Mouse (Mus musculus): ENCODE data around the gene Rasa2. TPM values are rescaled to one million over a fixed set of nuclear protein-coding genes. Genes with fewer than 3 reads are reported as not detected.
A peak's percentile ranks its signal among the peaks of the same experiment; 100 is the strongest.

Gene Rasa2
- polyA plus RNA-seq, 1 experiment from 2014 or later = 3.1 TPM

GRCm38 (mm10) chr9:96632073-96632690 lies 765 bp upstream of the Rasa2 start:
- H3K79me2 ChIP-seq (ENCODE audit: inconsistent target) = peaks cover 34% of the 10 kb centered on the region
- H3K27ac ChIP-seq = no peak overlapping the region
- WGBS (ENCODE audit: missing documents) = 88% methylated on average over 6 of the region's 6 CpGs
- no peak overlapping the region for H3K4me3 ChIP-seq (ENCODE audit: inconsistent target)
- H3K36me3 ChIP-seq (ENCODE audit: inconsistent target) = no peaks in the 10 kb centered on the region

- 1% methylated on average over 66 of the region's 105 CpGs for WGBS (ENCODE audit: missing documents)
- H3K4me3 ChIP-seq (ENCODE audit: inconsistent target) = peak overlapping the region; percentile 31
- no peaks in the 10 kb centered on the region for H3K36me3 ChIP-seq (ENCODE audit: inconsistent target)
- H3K27ac ChIP-seq = no peak overlapping the region
- peaks cover 48% of the 10 kb centered on the region for H3K79me2 ChIP-seq (ENCODE audit: inconsistent target)
These were observed 637 bp downstream of the Rasa2 start for GRCm38 (mm10) chr9:96630571-96631388.

GRCm38 (mm10) chr9:96629151-96629550 lies 2.3 kb downstream of the Rasa2 start:
- 55% methylated on average over 4 of the region's 4 CpGs for WGBS (ENCODE audit: missing documents)
- Histone ChIP-seq H3K27ac (no peak overlapping the region), H3K79me2 (ENCODE audit: inconsistent target) (peaks cover 63% of the 10 kb centered on the region), H3K4me3 (ENCODE audit: inconsistent target) (no peak overlapping the region), H3K36me3 (ENCODE audit: inconsistent target) (no peaks in the 10 kb centered on the region)

- H3K4me3 ChIP-seq (ENCODE audit: inconsistent target) = no peak overlapping the region
- no peaks in the 10 kb centered on the region for H3K36me3 ChIP-seq (ENCODE audit: inconsistent target)
- WGBS (ENCODE audit: missing documents) = 35% methylated on average over 5 of the region's 5 CpGs
- peaks cover 79% of the 10 kb centered on the region for H3K79me2 ChIP-seq (ENCODE audit: inconsistent target)
- H3K27ac ChIP-seq = no peak overlapping the region
These were observed 3.8 kb downstream of the Rasa2 start for GRCm38 (mm10) chr9:96627557-96628085.

GRCm38 (mm10) chr9:96627042-96627441 lies 4.4 kb downstream of the Rasa2 start:
- Histone ChIP-seq H3K36me3 (ENCODE audit: inconsistent target) (no peaks in the 10 kb centered on the region), H3K79me2 (ENCODE audit: inconsistent target) (peaks cover 84% of the 10 kb centered on the region), H3K4me3 (ENCODE audit: inconsistent target) (no peak overlapping the region), H3K27ac (no peak overlapping the region)
- WGBS (ENCODE audit: missing documents) = 92% methylated on average over 1 of the region's 1 CpGs

- no peak overlapping the region for H3K27ac ChIP-seq
These were observed 12.8 kb downstream of the Rasa2 start for GRCm38 (mm10) chr9:96618448-96619176.

GRCm38 (mm10) chr9:96612297-96612696 lies 19.1 kb downstream of the Rasa2 start:
- 24% methylated on average over 3 of the region's 3 CpGs for WGBS (ENCODE audit: missing documents)
- H3K27ac ChIP-seq = no peak overlapping the region
- H3K4me3 ChIP-seq (ENCODE audit: inconsistent target) = no peak overlapping the region
- H3K79me2 ChIP-seq (ENCODE audit: inconsistent target) = peaks cover 61% of the 10 kb centered on the region
- no peaks in the 10 kb centered on the region for H3K36me3 ChIP-seq (ENCODE audit: inconsistent target)

More at GRCm38 (mm10) chr9:96618448-96619176, 12.8 kb downstream of the Rasa2 start:
- H3K79me2 ChIP-seq (ENCODE audit: inconsistent target) = peaks cover 90% of the 10 kb centered on the region
- 59% methylated on average over 4 of the region's 4 CpGs for WGBS (ENCODE audit: missing documents)
- no peak overlapping the region for H3K4me3 ChIP-seq (ENCODE audit: inconsistent target)
- H3K36me3 ChIP-seq (ENCODE audit: inconsistent target) = no peaks in the 10 kb centered on the region

- H3K4me3 ChIP-seq (ENCODE audit: inconsistent target) = no peak overlapping the region
- no peak overlapping the region for H3K27ac ChIP-seq
- peaks cover 58% of the 10 kb centered on the region for H3K79me2 ChIP-seq (ENCODE audit: inconsistent target)
- H3K36me3 ChIP-seq (ENCODE audit: inconsistent target) = no peaks in the 10 kb centered on the region
- 35% methylated on average over 8 of the region's 8 CpGs for WGBS (ENCODE audit: missing documents)
These were observed 19.6 kb downstream of the Rasa2 start for GRCm38 (mm10) chr9:96611693-96612293.

GRCm38 (mm10) chr9:96610813-96611212 lies 20.6 kb downstream of the Rasa2 start:
- 97% methylated on average over 2 of the region's 2 CpGs for WGBS (ENCODE audit: missing documents)
- H3K27ac ChIP-seq = no peak overlapping the region
- H3K36me3 ChIP-seq (ENCODE audit: inconsistent target) = no peaks in the 10 kb centered on the region
- no peak overlapping the region for H3K4me3 ChIP-seq (ENCODE audit: inconsistent target)
- H3K79me2 ChIP-seq (ENCODE audit: inconsistent target) = peaks cover 48% of the 10 kb centered on the region

GRCm38 (mm10) chr9:96603416-96603815 lies 28.0 kb downstream of the Rasa2 start:
- H3K79me2 ChIP-seq (ENCODE audit: inconsistent target) = no peaks in the 10 kb centered on the region
- 15% methylated on average over 6 of the region's 6 CpGs for WGBS (ENCODE audit: missing documents)
- H3K36me3 ChIP-seq (ENCODE audit: inconsistent target) = no peaks in the 10 kb centered on the region
- no peak overlapping the region for H3K27ac ChIP-seq
- H3K4me3 ChIP-seq (ENCODE audit: inconsistent target) = no peak overlapping the region

- H3K36me3 ChIP-seq (ENCODE audit: inconsistent target) = no peaks in the 10 kb centered on the region
- H3K27ac ChIP-seq = no peak overlapping the region
- H3K4me3 ChIP-seq (ENCODE audit: inconsistent target) = no peak overlapping the region
- 90% methylated on average over 1 of the region's 1 CpGs for WGBS (ENCODE audit: missing documents)
- H3K79me2 ChIP-seq (ENCODE audit: inconsistent target) = no peaks in the 10 kb centered on the region
These were observed 33.5 kb downstream of the Rasa2 start for GRCm38 (mm10) chr9:96597899-96598298.

GRCm38 (mm10) chr9:96592670-96593600 lies 38.5 kb downstream of the Rasa2 start:
- Histone ChIP-seq H3K36me3 (ENCODE audit: inconsistent target) (no peaks in the 10 kb centered on the region; the same call in 1 of the 2 replicates), H3K79me2 (ENCODE audit: inconsistent target) (no peaks in the 10 kb centered on the region), H3K4me3 (ENCODE audit: inconsistent target) (no peak overlapping the region), H3K27ac (no peak overlapping the region)
- WGBS (ENCODE audit: missing documents) = 91% methylated on average over 8 of the region's 11 CpGs

- Histone ChIP-seq H3K27ac (no peak overlapping the region), H3K79me2 (ENCODE audit: inconsistent target) (no peaks in the 10 kb centered on the region), H3K4me3 (ENCODE audit: inconsistent target) (no peak overlapping the region), H3K36me3 (ENCODE audit: inconsistent target) (no peaks in the 10 kb centered on the region; the same call in 1 of the 2 replicates)
- WGBS (ENCODE audit: missing documents) = 92% methylated on average over 5 of the region's 5 CpGs
These were observed 42.1 kb downstream of the Rasa2 start for GRCm38 (mm10) chr9:96589346-96589745.

Measured in macrophage (primary cell).